Mouse (Mus musculus) stomach, embryonic 14.5 days (tissue): Measurements from ENCODE around the gene Map1b. TPM values are rescaled to one million over a fixed set of nuclear protein-coding genes. Genes with fewer than 3 reads are reported as not detected.

Source experiments
- ATAC-seq: fragments of 200-750 bp; cut with Nextera tagmentation; 2 replicates; pipeline ENCODE4 v1.8.0; 2017; ENCODE audit warnings: low read depth, moderate TSS enrichment; ENCODE audit not compliant: insufficient number of reproducible peaks, insufficient read depth, low FRiP score
- H3K27ac ChIP-seq: fragments of 300-500 bp; sonication (generic); 2 replicates; pipeline ENCODE4 v1.5.1; 2014; ENCODE audit warnings: mild to moderate bottlenecking, low read length, moderate library complexity, mixed read lengths
- H3K27me3 ChIP-seq: fragments of 300-500 bp; sonication (generic); 2 replicates; pipeline ENCODE4 v1.6.1; 2014; ENCODE audit warnings: low read length, control low read depth, mixed read lengths; ENCODE audit not compliant: control insufficient read depth, insufficient read depth
- H3K36me3 ChIP-seq: fragments of 300-500 bp; sonication (generic); 2 replicates; pipeline ENCODE4 v1.6.1; 2014; ENCODE audit warnings: mild to moderate bottlenecking, control low read depth, low read length, moderate library complexity, mixed read lengths; ENCODE audit not compliant: control insufficient read depth, insufficient read depth
- H3K4me1 ChIP-seq: fragments of 300-500 bp; sonication (generic); 2 replicates; pipeline ENCODE4 v1.6.1; 2014; ENCODE audit warnings: low read length, control low read depth, mixed read lengths; ENCODE audit not compliant: control insufficient read depth, insufficient read depth
- H3K4me2 ChIP-seq: fragments of 300-500 bp; sonication (generic); replicated peaks from 2 replicates; pipeline ENCODE4 v1.6.1; 2014; ENCODE audit warnings: low read depth, low read length, control low read depth
- H3K4me3 ChIP-seq: fragments of 300-500 bp; sonication (generic); 2 replicates; pipeline ENCODE4 v1.5.1; 2014; ENCODE audit warnings: low read depth, low read length, control low read depth
- H3K9ac ChIP-seq: fragments of 300-500 bp; sonication (generic); replicated peaks from 2 replicates; pipeline ENCODE4 v1.6.1; 2014; ENCODE audit warnings: low read depth, mild to moderate bottlenecking, control low read depth, low read length, moderate library complexity, mixed read lengths
- H3K9me3 ChIP-seq: fragments of 300-500 bp; sonication (generic); 2 replicates; pipeline ENCODE4 v1.6.1; 2016; ENCODE audit warnings: low read depth, low read length, control low read depth; ENCODE audit not compliant: control insufficient read depth
- WGBS: fragments of 180-500 bp; shearing (Covaris S2); extraction: QIAGEN DNeasy Blood & Tissue Kit; methylation state at CpG from one replicate; pipeline ENCODE4 v1.1.7; 2014; 5-methylcytosine and 5-hydroxymethylcytosine counted together
- polyA plus RNA-seq: library from polyadenylated mRNA; unstranded; fragments of >200 nt; fragmentation: Nextera tagmentation; extraction: Ambion mirVana; gene quantifications from 2 replicates; pipeline ENCODE4 v1.2.1, GENCODE M21; 2014

Map1b gene
- polyA plus RNA-seq, 1 experiment from 2014 or later = 244 TPM

- Histone ChIP-seq H3K4me2 (no peak overlapping the region), H3K27me3 (no peaks in the 10 kb centered on the region), H3K36me3 (peaks cover 4% of the 10 kb centered on the region; the same call in 1 of the 2 replicates), H3K9ac (no peak overlapping the region), H3K4me1 (peaks cover 18% of the 10 kb centered on the region), H3K9me3 (no peaks in the 10 kb centered on the region), H3K27ac (no peak overlapping the region), H3K4me3 (no peak overlapping the region)
- ATAC-seq = no peak
- 78% methylated on average over 7 of the region's 7 CpGs for whole genome bisulfite sequencing
Observed at GRCm38 (mm10) chr13:99502911-99503310, 13.4 kb downstream of the Map1b start.

- Histone ChIP-seq H3K4me3 (no peak overlapping the region), H3K4me2 (no peak overlapping the region), H3K27ac (no peak overlapping the region), H3K36me3 (peaks cover 4% of the 10 kb centered on the region; the same call in 1 of the 2 replicates), H3K9ac (no peak overlapping the region), H3K4me1 (peaks cover 18% of the 10 kb centered on the region), H3K27me3 (no peaks in the 10 kb centered on the region), H3K9me3 (no peaks in the 10 kb centered on the region)
- WGBS = 42% methylated on average over 13 of the region's 13 CpGs
- no peak for ATAC-seq
Observed at GRCm38 (mm10) chr13:99502126-99502744, 14.1 kb downstream of the Map1b start.

- WGBS = 63% methylated on average over 7 of the region's 7 CpGs
- ATAC-seq = no peak
- H3K4me1 ChIP-seq = peaks cover 16% of the 10 kb centered on the region
- no peaks in the 10 kb centered on the region for H3K27me3 ChIP-seq
- no peak overlapping the region for H3K9ac ChIP-seq
- H3K4me3 ChIP-seq = no peak overlapping the region
- H3K4me2 ChIP-seq = no peak overlapping the region
- no peaks in the 10 kb centered on the region for H3K9me3 ChIP-seq
- H3K27ac ChIP-seq = no peak overlapping the region
- peaks cover 4% of the 10 kb centered on the region; the same call in 1 of the 2 replicates for H3K36me3 ChIP-seq
Observed at GRCm38 (mm10) chr13:99501393-99501792, 14.9 kb downstream of the Map1b start.

GRCm38 (mm10) chr13:99500609-99501008, 15.7 kb downstream of the Map1b start:
- H3K27me3 ChIP-seq = no peaks in the 10 kb centered on the region
- H3K36me3 ChIP-seq = peaks cover 4% of the 10 kb centered on the region; the same call in 1 of the 2 replicates
- no peak overlapping the region for H3K4me3 ChIP-seq
- H3K4me1 ChIP-seq = peaks cover 11% of the 10 kb centered on the region; the same call in 1 of the 2 replicates
- H3K4me2 ChIP-seq = no peak overlapping the region
- no peak for ATAC-seq
- H3K9me3 ChIP-seq = no peaks in the 10 kb centered on the region
- WGBS = 61% methylated on average over 3 of the region's 3 CpGs
- no peak overlapping the region for H3K9ac ChIP-seq
- H3K27ac ChIP-seq = no peak overlapping the region

- no peaks in the 10 kb centered on the region for H3K27me3 ChIP-seq
- no peaks in the 10 kb centered on the region for H3K36me3 ChIP-seq
- no peak overlapping the region for H3K9ac ChIP-seq
- H3K9me3 ChIP-seq = no peaks in the 10 kb centered on the region
- no peak for ATAC-seq
- no peak overlapping the region for H3K27ac ChIP-seq
- no peak overlapping the region for H3K4me3 ChIP-seq
- no peak overlapping the region for H3K4me2 ChIP-seq
- 88% methylated on average over 9 of the region's 9 CpGs for WGBS
- peaks cover 9% of the 10 kb centered on the region; the same call in 1 of the 2 replicates for H3K4me1 ChIP-seq
Observed at GRCm38 (mm10) chr13:99499764-99500163, 16.6 kb downstream of the Map1b start.

- no peak for ATAC-seq
- Histone ChIP-seq H3K36me3 (no peaks in the 10 kb centered on the region), H3K27me3 (no peaks in the 10 kb centered on the region), H3K9me3 (no peaks in the 10 kb centered on the region), H3K4me3 (no peak overlapping the region), H3K4me2 (no peak overlapping the region), H3K27ac (no peak overlapping the region), H3K9ac (no peak overlapping the region), H3K4me1 (peaks cover 7% of the 10 kb centered on the region; the same call in 1 of the 2 replicates)
- 84% methylated on average over 7 of the region's 7 CpGs for WGBS
Observed at GRCm38 (mm10) chr13:99496106-99496505, 20.2 kb downstream of the Map1b start.

- Histone ChIP-seq H3K27ac (no peak overlapping the region), H3K36me3 (no peaks in the 10 kb centered on the region), H3K27me3 (no peaks in the 10 kb centered on the region), H3K4me1 (peaks cover 7% of the 10 kb centered on the region; the same call in 1 of the 2 replicates), H3K9me3 (no peaks in the 10 kb centered on the region), H3K4me2 (no peak overlapping the region), H3K4me3 (no peak overlapping the region), H3K9ac (no peak overlapping the region)
- 88% methylated on average over 10 of the region's 10 CpGs for WGBS
- no peak for ATAC-seq
Observed at GRCm38 (mm10) chr13:99494416-99494815, 21.9 kb downstream of the Map1b start.

GRCm38 (mm10) chr13:99493304-99493904, 22.9 kb downstream of the Map1b start:
- Histone ChIP-seq H3K9me3 (no peaks in the 10 kb centered on the region), H3K4me2 (no peak overlapping the region), H3K27me3 (no peaks in the 10 kb centered on the region), H3K9ac (no peak overlapping the region), H3K36me3 (no peaks in the 10 kb centered on the region), H3K4me1 (peaks cover 7% of the 10 kb centered on the region; the same call in 1 of the 2 replicates), H3K4me3 (no peak overlapping the region), H3K27ac (no peak overlapping the region)
- ATAC-seq = no peak
- WGBS = 89% methylated on average over 5 of the region's 5 CpGs
